Comparison of ENCODE assay signal across 9 mouse cellular contexts in genomic region chr5:135879449-135880158, GRCm38 (mm10). TPM values are rescaled to one million over a fixed set of nuclear protein-coding genes. Genes with fewer than 3 reads are reported as not detected.
DNase-seq lines count a peak whose midpoint lies in the region; ATAC-seq lines count a peak whose summit lies in the region.
"Had no signal": no experiment of that assay in that cellular context is flagged by ENCODE, and none has a peak within 500 bp of the region (broad histone marks: within the 10 kb centered on the region; RNA-seq: fewer than 3 reads in every experiment).

No protein-coding gene starts in this region.

- no peaks in the 10 kb centered on the region for H3K9me3 ChIP-seq in forebrain, embryonic 14.5 days (replicated peaks; ENCODE audit: control insufficient read depth, low read length)
- no peaks in the 10 kb centered on the region for H3K9me3 ChIP-seq in forebrain, embryonic 12.5 days
- H3K9me3 ChIP-seq in heart, embryonic 13.5 days, result no peaks in the 10 kb centered on the region

- no peak overlapping the region for H3K4me3 ChIP-seq in forebrain, embryonic 14.5 days (ENCODE audit: low read depth, low read length)
- H3K4me3 ChIP-seq in forebrain, embryonic 12.5 days (replicated peaks), result no peak overlapping the region
- H3K4me3 ChIP-seq in heart, embryonic 13.5 days, result no peak overlapping the region
- H3K4me3 ChIP-seq: erythroblast, embryonic 14.5 days had no signal

- H3K36me3 ChIP-seq in forebrain, embryonic 14.5 days (ENCODE audit: control insufficient read depth, insufficient read depth, low read length), result no peaks in the 10 kb centered on the region
- no peaks in the 10 kb centered on the region for H3K36me3 ChIP-seq in forebrain, embryonic 12.5 days (replicated peaks)
- H3K36me3 ChIP-seq in heart, embryonic 13.5 days, result no peaks in the 10 kb centered on the region

- WGBS in forebrain, embryonic 14.5 days, result 49% methylated on average over 13 of the region's 13 CpGs
- WGBS in forebrain, embryonic 12.5 days, result 66% methylated on average over 13 of the region's 13 CpGs
- WGBS in heart, embryonic 13.5 days, result 32% methylated on average over 13 of the region's 13 CpGs

- no peak overlapping the region for H3K27ac ChIP-seq in forebrain, embryonic 14.5 days (ENCODE audit: low read depth, low read length)
- no peak overlapping the region for H3K27ac ChIP-seq in forebrain, embryonic 12.5 days
- peak overlapping the region; percentile 59 for H3K27ac ChIP-seq in heart, embryonic 13.5 days (replicated peaks)

- ATAC-seq in forebrain, embryonic 14.5 days, result peak; percentile 66
- ATAC-seq in forebrain, embryonic 12.5 days (ENCODE audit: low FRiP score), result no peak
- peak; percentile 18; the same call in 1 of the 2 replicates for ATAC-seq in heart, embryonic 13.5 days (ENCODE audit: extremely low read depth, insufficient number of reproducible peaks, low FRiP score, low TSS enrichment)

- no peak overlapping the region for H3K4me2 ChIP-seq in forebrain, embryonic 14.5 days (ENCODE audit: low read length)
- H3K4me2 ChIP-seq in forebrain, embryonic 12.5 days, result no peak overlapping the region
- no peak overlapping the region for H3K4me2 ChIP-seq in heart, embryonic 13.5 days

- H3K9ac ChIP-seq in forebrain, embryonic 14.5 days (ENCODE audit: low read length), result no peak overlapping the region; the same call in 1 of the 2 replicates
- H3K9ac ChIP-seq in forebrain, embryonic 12.5 days, result no peak overlapping the region
- no peak overlapping the region for H3K9ac ChIP-seq in heart, embryonic 13.5 days

- H3K27me3 ChIP-seq in forebrain, embryonic 14.5 days (replicated peaks; ENCODE audit: control insufficient read depth, insufficient read depth, low read length), result no peaks in the 10 kb centered on the region
- peaks cover 8% of the 10 kb centered on the region for H3K27me3 ChIP-seq in forebrain, embryonic 12.5 days
- no peaks in the 10 kb centered on the region; the same call in 1 of the 2 replicates for H3K27me3 ChIP-seq in heart, embryonic 13.5 days (replicated peaks)

- H3K4me1 ChIP-seq in forebrain, embryonic 14.5 days (ENCODE audit: control insufficient read depth, insufficient read depth, low read length), result peaks cover 15% of the 10 kb centered on the region
- peaks cover 17% of the 10 kb centered on the region for H3K4me1 ChIP-seq in forebrain, embryonic 12.5 days
- H3K4me1 ChIP-seq in heart, embryonic 13.5 days, result peaks cover 22% of the 10 kb centered on the region

- DNase-seq in forebrain, embryonic 14.5 days (ENCODE audit: low spot score), result peak; percentile 76
- DNase-seq in urinary bladder, adult 18-20 months (ENCODE audit: low spot score in 2 of 2), result peak; percentile 70 to 90
- no peak for DNase-seq in urinary bladder, postnatal 10 days (ENCODE audit: low spot score)
- peak; percentile 61 to 68 for DNase-seq in layer of hippocampus, postnatal 14 days (ENCODE audit: low spot score in 2 of 2)
- DNase-seq in skeletal muscle tissue, adult 2 months (ENCODE audit: low read depth, low spot score), result peak; percentile 87
- DNase-seq in frontal cortex, postnatal 14 days (ENCODE audit: low spot score in 2 of 2), result no peak

RNA-seq across cellular contexts. Expression of gene Hspb1, which starts 8.1 kb away (rescaled TPM):
- 6.6 and 8.1 TPM in 2 replicates for polyA plus RNA-seq in forebrain, embryonic 14.5 days (2014; fragmentation: Nextera tagmentation; extraction: Ambion mirVana)
- 7.8 and 10.7 TPM in 2 replicates for polyA plus RNA-seq in forebrain, embryonic 12.5 days (2016; fragmentation: Nextera tagmentation; extraction: Ambion mirVana)
- polyA plus RNA-seq in heart, embryonic 13.5 days (2015; fragmentation: Nextera tagmentation; extraction: Ambion mirVana), result 863 and 944 TPM in 2 replicates
- 10 to 100 TPM in 1 of 2 experiments, 1 to 10 TPM in 1; 7.1 to 10.5 TPM for total RNA-seq in layer of hippocampus, postnatal 14 days (2021)

RNA-seq across cellular contexts. Expression of gene Ywhag, which starts 54.8 kb away (rescaled TPM):
- 361 and 450 TPM in 2 replicates for polyA plus RNA-seq in forebrain, embryonic 14.5 days (2014; fragmentation: Nextera tagmentation; extraction: Ambion mirVana)
- polyA plus RNA-seq in forebrain, embryonic 12.5 days (2016; fragmentation: Nextera tagmentation; extraction: Ambion mirVana), result 410 and 460 TPM in 2 replicates
- polyA plus RNA-seq in heart, embryonic 13.5 days (2015; fragmentation: Nextera tagmentation; extraction: Ambion mirVana), result 157 and 163 TPM in 2 replicates
- total RNA-seq in layer of hippocampus, postnatal 14 days (2021), result 1,000 to 10,000 TPM; 1,522 to 1,558 TPM

Comparison
In these comparisons a context has a peak if more than half of its experiments do, and no peak if none do; other contexts are left out.
1. DNase-seq: peak in forebrain, embryonic 14.5 days (single experiment), urinary bladder, adult 18-20 months (2 of 2), layer of hippocampus, postnatal 14 days (2 of 2) and skeletal muscle tissue, adult 2 months (single experiment); none in urinary bladder, postnatal 10 days (single experiment) and frontal cortex, postnatal 14 days (0 of 2).
2. RNA of gene Hspb1, which starts 8.1 kb away (polyA plus RNA-seq): 863 to 944 TPM in heart, embryonic 13.5 days; 7.8 to 10.7 TPM in forebrain, embryonic 12.5 days and 6.6 to 8.1 TPM in forebrain, embryonic 14.5 days; every median in the first group is over 10 times any median in the second.